Mouse (Mus musculus) R1 (cell line): ENCODE measurements at regions not wholly inside any gene's neighbourhood (a gene's known extent, or its start where the extent isn't known, plus 50 kb on each side); places are given as distances from the start of the nearest gene placed in this dataset.

Experiments
- DNase-seq: peaks from one replicate; pipeline ENCODE4 v3.0.0-alpha.2; 2018; ENCODE audit warnings: low read depth, low spot score

DNA sequence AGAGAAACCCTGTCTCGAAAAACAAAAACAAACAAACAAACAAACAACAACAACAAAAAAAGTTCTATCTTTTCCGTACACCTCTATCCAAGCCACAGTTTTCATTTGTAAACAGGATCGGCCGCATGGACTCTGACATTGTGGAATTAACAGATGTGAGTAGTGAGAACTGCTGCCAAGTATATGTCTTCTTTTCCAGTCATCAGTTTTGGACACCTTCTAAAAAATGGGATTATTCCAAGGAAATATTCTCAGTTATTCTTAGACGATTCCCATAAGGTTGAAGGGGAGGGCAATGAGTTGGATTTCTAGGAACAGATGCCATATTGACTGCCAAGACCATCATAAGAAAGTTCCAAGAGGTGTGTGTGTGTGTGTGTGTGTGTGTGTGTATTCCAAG lies 891.2 kb upstream of the Lrrc6 start:
- no peak for DNase-seq

DNA sequence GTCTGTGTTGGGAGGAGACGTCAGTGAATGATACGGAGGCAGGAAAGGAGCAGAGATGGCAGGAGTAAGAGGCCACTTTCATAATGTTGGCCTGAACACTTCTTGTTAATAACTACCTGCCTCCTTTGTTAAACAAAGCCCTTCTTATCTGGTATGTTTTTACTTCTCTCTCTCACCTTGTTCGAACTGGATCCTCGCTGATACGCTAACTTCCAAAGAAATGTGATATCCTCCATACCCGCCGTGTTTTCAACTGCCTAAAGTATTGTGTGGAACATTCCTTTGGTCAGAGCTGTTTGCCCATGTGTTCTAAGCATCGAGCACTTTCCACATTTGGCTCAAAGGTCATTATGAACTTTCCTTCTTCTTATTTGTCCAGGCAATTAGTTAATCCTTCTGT lies 887.8 kb upstream of the Lrrc6 start:
- no peak for DNase-seq

DNA sequence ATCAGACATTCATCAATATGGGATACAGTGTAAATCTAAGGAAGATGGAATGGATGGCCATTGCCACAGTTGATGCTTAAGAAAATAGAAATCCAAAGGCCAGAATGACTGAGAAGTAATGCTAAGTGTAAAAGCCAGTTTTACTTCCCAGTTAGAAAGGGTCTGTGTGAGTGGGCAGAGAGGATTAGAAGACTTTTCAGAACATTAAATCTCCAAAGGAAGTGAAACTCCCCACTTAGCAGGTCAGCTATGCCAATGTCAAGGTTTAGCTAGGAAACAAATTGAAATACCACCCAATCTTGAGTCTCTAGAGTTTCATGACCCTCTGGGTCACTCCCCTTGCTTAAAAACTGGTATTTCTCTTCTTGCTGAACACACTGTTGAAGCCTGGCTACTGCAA lies 886.2 kb upstream of the Lrrc6 start:
- DNase-seq = no peak

DNA sequence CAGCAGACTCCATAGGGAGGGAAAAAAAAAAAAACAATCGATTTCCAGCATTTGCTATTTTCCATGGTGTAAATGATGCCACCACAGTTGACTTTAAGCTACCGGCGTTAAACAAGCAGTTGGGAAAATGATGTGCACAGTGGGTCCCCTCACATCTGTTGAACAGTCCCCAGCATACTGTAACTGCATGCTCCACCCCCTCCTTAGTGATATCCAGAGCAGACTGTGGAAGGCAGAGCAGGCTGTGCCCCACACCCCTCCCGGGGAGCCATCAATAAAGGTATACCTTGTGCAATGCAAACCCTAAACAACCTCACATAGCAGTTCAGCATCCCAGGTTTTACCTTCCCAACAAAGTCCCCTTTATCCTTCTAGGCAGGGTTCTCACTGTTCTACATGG lies 872.9 kb upstream of the Lrrc6 start:
- no peak for DNase-seq

DNA sequence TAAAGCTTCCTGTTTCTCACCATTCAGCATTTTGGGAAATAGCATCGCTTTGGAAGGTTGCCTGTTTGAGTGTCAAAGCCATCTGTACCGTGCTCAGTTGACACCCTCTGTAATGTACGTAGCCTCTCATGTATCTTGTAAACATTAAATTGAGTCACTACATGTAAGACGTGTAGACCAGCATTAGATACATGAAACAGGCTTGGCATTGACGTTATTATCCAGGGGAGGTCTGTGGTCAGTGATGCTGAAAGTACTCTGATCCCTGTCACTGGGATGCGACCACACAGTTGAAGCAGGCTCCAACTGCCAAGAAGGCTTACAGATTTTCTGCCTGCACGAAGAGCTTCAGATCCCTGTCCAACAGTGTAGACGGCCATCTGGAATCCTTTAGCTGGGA lies 872.3 kb upstream of the Lrrc6 start:
- no peak for DNase-seq

DNA sequence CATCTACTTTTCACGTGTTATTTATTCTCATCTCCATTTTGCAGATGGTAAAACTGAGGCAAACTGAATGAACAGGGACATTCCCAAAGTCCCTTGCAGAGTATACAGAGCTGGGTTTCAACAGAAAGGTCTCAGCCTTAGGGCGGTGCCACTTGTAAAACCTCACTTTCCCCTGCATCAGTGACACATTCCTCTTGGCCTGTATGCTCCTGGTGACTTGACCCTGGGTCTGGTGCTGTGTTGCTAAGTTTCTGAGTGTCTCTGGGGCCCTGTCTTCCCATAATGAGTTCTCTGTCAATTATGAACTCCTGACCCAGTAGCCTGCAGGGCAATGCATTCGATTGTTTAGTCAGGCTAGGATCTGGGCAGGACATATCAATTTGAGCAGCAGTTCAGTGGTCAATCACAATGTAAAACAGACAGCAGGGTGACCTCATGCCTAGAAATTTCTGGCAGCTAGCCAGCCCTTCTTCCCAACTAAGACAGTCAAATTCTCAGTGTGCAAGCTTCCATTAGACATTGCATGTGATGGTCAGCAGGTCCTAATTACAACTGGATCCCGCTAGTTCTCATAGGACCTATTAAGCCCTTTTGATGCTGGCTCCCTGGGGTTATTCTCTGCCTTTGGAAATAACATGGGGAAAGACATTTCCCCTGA lies 863.5 kb upstream of the Lrrc6 start:
- DNase-seq = no peak

DNA sequence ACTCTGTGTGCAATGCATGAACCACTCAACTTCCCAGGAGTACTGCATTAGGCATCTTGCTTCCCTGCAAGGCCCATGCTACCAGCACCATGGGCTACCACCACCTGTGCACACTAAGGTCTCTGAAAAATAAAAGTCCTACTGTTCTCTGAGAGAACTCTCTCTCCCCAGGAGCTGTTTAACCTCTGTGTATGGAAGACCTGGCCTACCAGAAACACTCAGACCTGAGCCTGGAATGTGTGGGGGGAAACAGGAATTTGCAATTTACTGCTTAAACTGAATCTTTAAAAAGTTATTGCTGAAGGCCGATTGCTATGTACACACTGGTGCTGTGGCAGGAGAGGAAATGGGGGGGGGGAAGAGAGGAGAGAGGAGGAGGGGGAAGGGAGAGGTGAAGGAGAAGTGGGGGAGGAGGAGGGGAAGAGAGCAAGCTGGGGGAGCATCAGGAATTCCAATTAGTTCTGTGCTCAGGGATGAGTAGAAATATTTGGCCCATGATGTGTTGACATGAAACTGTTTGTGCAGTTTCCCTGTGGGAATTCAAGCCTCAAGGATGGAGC lies 860.4 kb upstream of the Lrrc6 start:
- DNase-seq = no peak

DNA sequence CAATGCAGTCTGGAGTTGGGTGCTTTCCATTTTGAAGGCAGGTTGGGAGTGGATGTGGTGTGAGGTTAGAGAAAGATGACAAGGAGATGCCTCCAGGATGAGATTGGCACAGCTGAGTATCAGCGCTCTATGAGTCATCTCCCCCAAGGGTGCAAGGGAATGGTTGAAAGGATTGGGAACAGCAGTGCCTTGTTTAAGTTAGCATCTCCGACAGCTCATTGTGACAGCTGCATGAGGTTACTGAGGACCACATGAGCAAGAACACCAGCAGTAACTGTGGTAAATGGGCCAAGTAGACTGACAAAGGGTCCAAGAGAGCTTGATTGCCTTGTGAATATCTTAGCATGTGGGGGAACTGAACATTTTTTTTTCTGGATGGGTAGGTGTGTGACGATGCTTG lies 857.2 kb upstream of the Lrrc6 start:
- no peak for DNase-seq

DNA sequence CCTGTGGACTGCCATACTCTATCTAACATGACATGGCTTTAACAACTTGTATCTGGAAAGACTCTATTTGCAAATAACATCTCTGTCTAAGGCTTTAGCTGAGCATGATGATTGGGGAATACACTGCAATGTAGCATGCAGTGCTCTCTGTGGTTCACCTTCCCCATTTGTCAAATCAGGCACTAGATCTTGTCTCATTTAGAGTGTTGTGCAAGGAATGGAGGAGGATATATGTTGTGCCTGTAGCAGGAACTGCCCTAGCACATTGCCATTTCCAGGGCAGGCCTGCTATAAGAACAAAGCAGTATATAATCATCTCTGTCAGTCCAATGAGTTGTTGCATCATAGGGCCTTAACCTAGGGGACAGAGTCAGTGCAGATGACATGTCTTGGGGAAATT lies 854.6 kb upstream of the Lrrc6 start:
- no peak for DNase-seq

DNA sequence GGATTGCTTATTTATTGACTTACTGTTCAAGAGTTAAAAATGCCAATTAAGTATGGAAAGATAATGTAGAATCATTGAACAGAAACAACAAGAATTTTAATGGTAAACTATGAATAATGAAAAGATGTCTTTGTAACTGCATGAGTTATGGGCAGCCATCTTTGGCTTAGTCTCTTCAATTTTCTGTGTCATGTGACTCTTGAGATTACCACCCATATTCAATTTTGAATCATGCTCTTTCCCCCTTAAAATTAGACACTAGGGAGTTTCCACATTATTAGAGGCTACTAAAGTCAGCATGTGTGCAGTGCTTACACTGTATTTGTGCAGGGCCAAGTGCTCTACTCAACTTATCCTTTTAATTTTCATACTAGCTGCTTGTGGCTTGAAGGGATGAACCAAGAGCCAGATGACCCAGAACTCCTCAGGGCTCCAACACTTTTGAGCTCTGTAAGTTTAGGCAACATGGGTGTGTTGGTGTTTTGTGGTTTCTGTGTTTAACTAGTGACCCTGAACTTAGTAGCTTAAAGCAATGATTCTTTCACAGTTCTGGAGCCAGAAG lies 854.0 kb upstream of the Lrrc6 start:
- no peak for DNase-seq

DNA sequence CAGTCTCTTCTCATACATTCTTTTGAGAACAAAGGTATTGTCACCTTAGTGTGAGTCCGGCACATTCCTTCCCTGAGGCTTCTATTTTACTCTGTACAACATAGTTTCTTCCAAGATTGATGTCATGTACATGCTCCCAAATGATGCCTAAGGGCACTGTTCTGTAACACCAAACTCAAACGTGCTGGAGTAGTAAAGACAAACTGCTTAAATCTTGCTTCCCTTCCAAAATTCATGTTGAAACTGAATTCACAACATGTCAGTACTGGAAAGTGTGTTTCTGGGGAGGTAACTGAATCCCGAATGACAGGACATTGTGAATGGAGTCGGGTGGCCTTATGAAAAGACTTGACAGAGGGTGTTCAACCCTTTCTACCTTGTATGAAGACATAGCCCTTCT lies 848.8 kb upstream of the Lrrc6 start:
- DNase-seq = no peak

DNA sequence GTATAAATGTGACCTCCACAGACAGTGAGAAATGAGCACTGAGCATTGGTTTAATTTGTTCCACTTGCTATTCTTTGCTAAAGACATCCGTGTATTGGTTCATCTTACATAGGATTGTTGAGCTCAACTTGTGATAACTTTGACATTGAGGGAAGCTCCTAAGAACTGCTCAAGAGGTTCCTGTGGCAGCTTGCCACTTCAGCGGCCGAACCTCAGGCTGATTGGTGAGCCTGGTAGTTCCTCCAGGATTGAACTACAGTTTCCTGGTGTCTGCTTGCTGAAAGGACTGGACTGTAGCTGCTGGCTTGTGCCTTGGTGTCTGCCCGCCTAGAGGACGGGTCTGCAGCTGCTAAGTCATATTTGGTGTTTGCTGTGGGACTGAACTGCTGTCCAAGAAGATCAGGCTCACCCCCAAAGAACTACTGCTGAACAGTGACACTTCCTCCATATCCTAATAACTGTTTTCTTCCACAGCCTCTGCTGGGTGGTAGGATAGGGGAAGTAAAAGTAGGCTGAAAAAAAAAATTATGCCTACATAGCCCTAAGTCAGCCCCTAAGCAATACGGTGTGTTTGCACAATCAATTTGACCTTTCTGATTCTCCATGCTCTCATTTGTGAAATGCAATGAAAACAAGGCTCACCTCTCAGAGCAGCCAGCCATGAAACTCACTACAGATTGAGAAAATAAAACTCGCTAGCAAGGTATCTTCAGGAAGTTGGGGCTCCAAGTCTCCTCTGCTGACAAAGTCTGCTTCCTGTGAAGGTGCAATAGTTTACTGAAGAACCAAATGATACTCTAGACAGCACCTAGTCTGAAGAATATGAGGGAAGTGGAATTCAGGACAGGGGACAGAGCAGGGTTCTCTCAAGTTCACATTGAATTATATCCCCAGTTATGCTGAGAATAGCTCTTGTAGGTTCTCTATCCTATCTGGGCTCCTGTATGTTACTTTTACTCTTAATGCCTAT lies 844.8 kb upstream of the Lrrc6 start:
- DNase-seq = no peak

DNA sequence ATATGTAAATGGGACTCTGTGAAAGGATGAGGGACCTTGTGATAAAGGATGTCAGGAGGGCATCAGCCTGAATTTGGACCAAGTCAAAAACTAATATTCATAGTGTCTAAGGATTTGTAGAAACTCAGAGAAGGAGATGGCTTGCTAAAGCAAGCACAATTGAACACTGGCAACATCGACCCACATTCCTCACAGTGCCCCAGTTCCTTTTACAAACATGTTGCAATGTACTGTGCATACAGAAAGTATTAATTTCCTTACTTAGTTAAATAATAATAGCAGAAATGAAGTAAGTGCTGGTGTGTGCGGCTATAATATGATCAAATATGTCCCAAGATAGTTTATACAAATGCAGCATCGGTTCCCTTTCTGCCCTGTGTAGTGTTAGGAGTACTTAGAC lies 841.3 kb upstream of the Lrrc6 start:
- DNase-seq = no peak

DNA sequence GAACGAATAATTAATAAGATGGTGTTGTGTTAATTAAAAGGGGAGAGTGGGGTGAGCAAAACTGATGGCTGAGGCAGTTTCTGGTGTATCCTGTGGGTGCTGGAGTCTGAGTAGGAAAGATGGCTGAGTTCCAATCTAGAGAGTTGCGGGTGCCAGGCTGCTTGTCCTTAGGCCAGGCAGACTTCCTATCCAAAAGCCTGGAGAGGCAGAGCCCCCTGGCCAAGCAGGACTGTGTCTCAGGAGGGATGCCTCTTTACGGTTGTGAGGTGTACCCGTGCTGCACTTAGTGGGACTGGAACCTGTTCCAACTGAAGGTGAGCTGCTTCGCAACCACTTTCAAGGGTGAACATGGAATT lies 836.3 kb upstream of the Lrrc6 start:
- no peak for DNase-seq

DNA sequence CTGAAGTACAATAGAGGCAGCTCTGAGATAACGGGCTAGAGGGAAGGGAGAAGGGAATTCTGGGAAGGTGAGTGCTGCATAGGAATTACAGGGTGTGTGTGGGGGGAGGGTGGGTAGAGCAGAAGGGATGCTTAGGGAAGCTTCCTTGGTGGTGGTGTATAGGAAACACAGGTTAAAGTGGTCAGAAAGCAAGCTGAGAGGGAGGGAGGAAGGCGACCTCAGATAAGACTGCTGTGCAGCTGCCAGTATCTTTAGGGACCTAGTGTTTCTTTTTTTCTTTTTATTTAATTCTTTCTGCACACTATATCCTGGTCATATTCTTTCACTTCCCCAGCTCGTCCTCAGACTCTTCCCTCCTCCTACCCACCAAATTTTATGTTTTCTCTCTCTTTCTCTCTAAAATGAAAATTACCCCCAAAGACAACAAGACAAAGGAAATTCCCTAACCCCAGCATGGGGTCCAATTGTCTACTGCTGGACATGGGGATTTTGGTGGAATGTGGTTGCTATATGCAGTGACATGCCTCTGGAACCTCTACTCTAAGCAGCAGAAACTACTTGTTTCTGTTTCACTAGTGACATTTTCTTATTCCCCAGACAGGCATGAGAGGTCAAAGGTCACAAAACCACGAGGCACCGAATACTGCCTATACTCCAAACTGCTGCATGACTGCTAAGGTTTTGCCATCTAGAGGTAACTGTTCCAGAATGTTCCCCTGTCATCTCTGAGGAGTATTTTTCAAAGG lies 835.8 kb upstream of the Lrrc6 start:
- peak; percentile 2 for DNase-seq

DNA sequence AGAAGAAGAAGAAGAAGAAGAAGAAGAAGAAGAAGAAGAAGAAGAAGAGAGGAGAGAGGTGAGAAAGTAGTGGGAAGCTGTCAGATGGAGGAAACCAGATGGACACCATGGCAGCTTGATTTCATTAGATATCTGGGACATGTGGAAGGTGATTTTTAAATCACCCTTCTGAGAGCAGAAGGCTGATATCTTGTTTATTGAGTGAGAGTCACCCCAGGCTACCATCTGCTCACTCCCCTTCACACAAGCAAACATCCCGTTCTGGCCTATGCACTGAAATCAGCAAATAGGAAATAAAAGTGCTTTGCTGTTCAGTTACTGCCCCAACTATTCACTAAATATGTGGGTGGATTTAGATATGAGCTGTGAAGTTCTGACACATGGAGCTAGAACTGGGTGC lies 831.8 kb upstream of the Lrrc6 start:
- DNase-seq = no peak

DNA sequence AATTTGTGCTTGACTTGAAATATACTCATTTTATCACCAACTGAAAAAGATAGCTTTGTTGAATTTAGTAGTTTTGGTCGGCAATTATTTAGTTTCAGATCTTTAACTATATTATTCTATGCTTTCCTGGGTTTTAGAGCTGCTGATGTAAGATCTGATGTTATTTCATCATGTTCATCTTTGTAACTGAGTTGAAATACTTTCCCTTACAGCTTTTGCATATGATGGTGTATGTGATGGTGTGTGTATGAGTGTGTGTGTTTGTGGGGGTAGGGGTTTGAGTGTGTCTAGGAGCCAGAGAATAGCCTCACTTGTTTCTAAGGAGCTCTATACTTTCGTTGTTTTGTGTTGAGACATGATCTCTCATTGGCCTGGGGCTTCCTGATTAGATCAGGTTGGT lies 819.6 kb upstream of the Lrrc6 start:
- DNase-seq = no peak

DNA sequence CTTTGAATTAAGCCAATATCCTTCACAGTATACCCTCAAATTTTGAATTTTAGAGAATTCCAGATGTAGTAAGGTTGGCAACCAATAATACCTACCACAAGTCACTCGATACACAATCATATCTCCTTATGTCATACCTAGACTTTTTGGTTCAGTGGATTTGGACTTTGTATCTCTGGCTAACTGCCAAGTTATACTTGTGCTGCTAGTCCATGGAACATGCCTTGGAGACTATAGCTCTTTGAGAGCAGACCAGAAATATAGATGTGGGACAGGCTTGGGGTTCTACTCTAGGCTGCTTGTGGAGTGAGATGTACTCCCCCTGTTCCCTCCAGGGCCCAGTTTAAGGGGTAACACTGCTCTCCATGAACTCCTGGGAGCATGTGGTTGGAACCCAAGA lies 814.5 kb upstream of the Lrrc6 start:
- DNase-seq = no peak

DNA sequence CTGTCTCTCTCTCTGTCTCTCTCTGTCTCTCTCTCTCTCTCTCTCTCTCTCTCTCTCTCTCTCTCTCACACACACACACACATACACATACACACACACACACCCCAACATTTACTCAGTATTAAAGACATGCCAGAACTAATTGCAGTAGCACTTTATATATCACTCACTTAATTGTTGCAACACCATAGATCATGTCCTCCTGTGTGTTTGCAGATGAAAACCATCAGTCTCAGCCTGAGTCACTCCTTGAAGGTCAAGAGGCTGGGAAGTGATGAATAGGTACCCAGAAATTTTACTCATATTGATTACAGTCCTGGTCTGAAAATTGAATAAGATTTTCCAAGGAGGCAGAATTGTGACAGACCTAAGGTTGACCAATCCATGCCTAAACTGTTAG lies 812.9 kb upstream of the Lrrc6 start:
- no peak for DNase-seq

DNA sequence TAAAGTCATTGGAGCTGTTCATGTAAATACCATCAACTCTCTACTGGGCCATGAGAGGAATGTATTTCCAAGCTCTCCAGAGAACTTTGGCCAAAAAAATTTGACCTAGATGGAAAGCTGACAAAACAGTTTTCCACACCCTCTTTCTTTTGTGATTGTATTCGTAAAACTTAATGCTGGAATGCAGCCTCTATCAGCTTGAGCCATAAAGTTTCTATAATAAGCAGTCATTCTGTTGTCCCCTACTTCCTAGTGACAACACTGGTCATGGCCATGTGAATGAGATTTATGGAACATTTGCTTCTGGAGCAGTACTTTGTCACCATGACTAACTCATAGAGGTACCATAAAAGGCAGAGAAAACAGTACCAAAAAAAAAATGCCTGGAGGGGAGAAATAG lies 805.0 kb upstream of the Lrrc6 start:
- DNase-seq = no peak

DNA sequence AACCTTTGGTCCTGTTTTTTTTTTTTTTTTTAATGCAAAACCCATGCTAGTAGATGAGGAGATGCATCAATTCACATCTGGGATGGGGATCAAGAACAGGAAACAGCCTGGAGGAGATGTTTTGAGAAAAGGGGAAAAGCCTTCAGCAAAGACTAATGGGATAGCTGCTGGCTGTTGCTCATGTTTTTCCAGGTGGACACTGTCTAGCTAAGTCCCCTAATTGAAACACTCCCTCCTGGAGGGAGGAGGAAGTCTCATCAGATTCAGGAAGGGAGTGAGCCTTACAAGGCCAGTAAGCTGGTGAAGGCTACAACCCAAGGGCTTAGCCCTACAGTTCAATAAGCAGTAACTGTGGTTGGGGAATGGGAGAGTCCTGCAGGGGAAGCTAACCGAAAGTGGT lies 803.1 kb upstream of the Lrrc6 start:
- no peak for DNase-seq

DNA sequence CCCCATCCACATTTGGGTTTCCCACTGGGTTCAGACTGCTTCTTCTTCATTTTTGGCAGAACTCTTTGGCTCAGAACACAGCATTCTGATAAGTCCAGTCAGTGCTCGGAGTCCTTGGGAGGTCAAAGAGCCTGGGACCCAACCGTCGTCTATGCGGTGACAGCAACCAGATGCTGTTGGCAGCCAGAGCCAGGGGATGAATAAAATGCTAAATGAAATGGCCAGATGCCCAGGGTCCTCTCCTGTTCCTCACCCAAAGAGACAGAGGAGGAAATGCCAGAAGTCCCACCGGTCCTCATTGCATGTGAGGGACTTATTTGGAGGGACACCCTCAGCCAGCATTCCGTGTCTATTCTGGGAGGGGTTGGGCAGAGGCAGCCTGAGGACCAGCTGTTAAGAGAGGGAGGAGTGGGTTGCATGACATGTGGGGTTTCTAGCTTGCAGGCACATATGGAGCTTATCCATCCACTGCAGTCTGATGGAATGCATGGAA lies 801.2 kb upstream of the Lrrc6 start:
- no peak for DNase-seq
